Mouse (Mus musculus): Measurements from ENCODE around the gene Gm49336. TPM values are rescaled to one million over a fixed set of nuclear protein-coding genes. Genes with fewer than 3 reads are reported as not detected.
A peak's percentile ranks its signal among the peaks of the same experiment; 100 is the strongest.

Gene Gm49336
- polyA plus RNA-seq, 1 experiment, result 91.3 TPM

- no peak for TF ChIP-seq CTCF (IDR thresholded peaks at IDR 0.05; ENCODE audit: low read depth, low read length)
- Histone ChIP-seq H3K9ac (ENCODE audit: low read depth, poor library complexity, severe bottlenecking) (peak overlapping the region; percentile 50), H3K9me3 (replicated peaks; ENCODE audit: control insufficient read depth, insufficient read depth, low read length, poor library complexity, severe bottlenecking) (no peaks in the 10 kb centered on the region), H3K36me3 (ENCODE audit: control insufficient read depth, insufficient read depth, low read length, poor library complexity, severe bottlenecking) (no peaks in the 10 kb centered on the region), H3K27me3 (ENCODE audit: control insufficient read depth, insufficient read depth, low read length, poor library complexity, severe bottlenecking) (peaks cover 2% of the 10 kb centered on the region; the same call in 1 of the 2 replicates), H3K27ac (ENCODE audit: insufficient read depth, low read length) (no peak overlapping the region), H3K4me1 (ENCODE audit: control insufficient read depth, insufficient read depth, low read length) (no peaks in the 10 kb centered on the region), H3K4me3 (ENCODE audit: low read depth, low read length) (peak overlapping the region; percentile 62)
Observed at GRCm38 (mm10) chr14:60177614-60178570, 73.4 kb downstream of the Gm49336 start.

DNA sequence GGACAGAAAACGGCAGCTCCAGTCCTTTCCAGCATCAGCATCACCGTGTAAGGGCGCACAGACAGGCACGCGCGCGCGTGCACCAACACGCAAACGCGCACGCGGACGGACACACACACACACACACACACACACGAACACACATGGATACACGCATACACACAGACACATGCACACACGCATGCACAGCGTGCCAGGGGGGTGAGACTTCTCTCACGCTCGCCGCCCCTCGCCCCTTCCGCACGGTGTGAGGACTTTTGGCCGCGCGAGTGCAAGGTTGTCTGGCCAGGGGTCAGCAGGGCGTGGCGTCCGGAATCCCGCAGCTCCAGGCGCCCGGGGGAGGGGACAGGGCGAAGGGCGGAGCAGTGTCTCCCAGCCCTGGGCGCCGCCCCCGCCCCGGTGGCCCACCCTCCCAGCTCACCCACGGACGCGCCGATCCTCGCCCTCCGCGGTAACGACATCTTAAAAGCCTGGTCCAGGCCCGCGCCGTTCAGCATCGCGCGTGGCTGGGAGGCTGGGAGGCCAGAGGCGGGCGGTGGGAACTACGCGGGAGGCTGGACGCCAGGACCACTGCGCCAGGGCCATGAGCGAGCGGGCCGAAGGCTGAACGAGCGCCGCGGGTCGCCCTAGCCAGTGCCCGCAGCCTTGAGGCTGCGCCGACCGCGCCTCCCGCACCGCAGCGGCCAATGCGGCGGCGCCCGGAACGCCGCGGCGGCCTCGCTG is 74.3 kb downstream of the Gm49336 start:
- H3K27ac ChIP-seq (ENCODE audit: insufficient read depth, low read length), result no peak overlapping the region

GRCm38 (mm10) chr14:60176469-60176890 is 74.8 kb downstream of the Gm49336 start:
- peaks cover 2% of the 10 kb centered on the region; the same call in 1 of the 2 replicates for H3K27me3 ChIP-seq (ENCODE audit: control insufficient read depth, insufficient read depth, low read length, poor library complexity, severe bottlenecking)
- no peak overlapping the region for H3K9ac ChIP-seq (ENCODE audit: low read depth, poor library complexity, severe bottlenecking)
- H3K36me3 ChIP-seq (ENCODE audit: control insufficient read depth, insufficient read depth, low read length, poor library complexity, severe bottlenecking), result no peaks in the 10 kb centered on the region
- peak overlapping the region; percentile 62 for H3K4me3 ChIP-seq (ENCODE audit: low read depth, low read length)
- H3K4me1 ChIP-seq (ENCODE audit: control insufficient read depth, insufficient read depth, low read length), result no peaks in the 10 kb centered on the region
- H3K9me3 ChIP-seq (replicated peaks; ENCODE audit: control insufficient read depth, insufficient read depth, low read length, poor library complexity, severe bottlenecking), result no peaks in the 10 kb centered on the region
- H3K27ac ChIP-seq (ENCODE audit: insufficient read depth, low read length), result no peak overlapping the region
- TF ChIP-seq EP300 (IDR thresholded peaks at IDR 0.05; ENCODE audit: insufficient read depth, low read depth, low read length) (no peak), POLR2A (IDR thresholded peaks at IDR 0.05; ENCODE audit: insufficient read depth, low read length) (no peak), CTCF (IDR thresholded peaks at IDR 0.05; ENCODE audit: low read depth, low read length) (no peak)

More for the DNA sequence above, 74.3 kb downstream of the Gm49336 start:
- H3K9ac ChIP-seq (ENCODE audit: low read depth, poor library complexity, severe bottlenecking), result peak overlapping the region; percentile 50
- H3K36me3 ChIP-seq (ENCODE audit: control insufficient read depth, insufficient read depth, low read length, poor library complexity, severe bottlenecking), result no peaks in the 10 kb centered on the region
- no peaks in the 10 kb centered on the region for H3K4me1 ChIP-seq (ENCODE audit: control insufficient read depth, insufficient read depth, low read length)
- H3K27me3 ChIP-seq (ENCODE audit: control insufficient read depth, insufficient read depth, low read length, poor library complexity, severe bottlenecking), result peaks cover 2% of the 10 kb centered on the region; the same call in 1 of the 2 replicates
- H3K9me3 ChIP-seq (replicated peaks; ENCODE audit: control insufficient read depth, insufficient read depth, low read length, poor library complexity, severe bottlenecking), result no peaks in the 10 kb centered on the region
- H3K4me3 ChIP-seq (ENCODE audit: low read depth, low read length), result peak overlapping the region; percentile 62
- TF ChIP-seq POLR2A (IDR thresholded peaks at IDR 0.05; ENCODE audit: insufficient read depth, low read length), result no peak
- TF ChIP-seq EP300 (IDR thresholded peaks at IDR 0.05; ENCODE audit: insufficient read depth, low read depth, low read length), result no peak; the same call in 1 of the 2 replicates
- TF ChIP-seq CTCF (IDR thresholded peaks at IDR 0.05; ENCODE audit: low read depth, low read length), result no peak

- TF ChIP-seq POLR2A (IDR thresholded peaks at IDR 0.05; ENCODE audit: insufficient read depth, low read length), result no peak
- no peaks in the 10 kb centered on the region for H3K9me3 ChIP-seq (replicated peaks; ENCODE audit: control insufficient read depth, insufficient read depth, low read length, poor library complexity, severe bottlenecking)
Observed at GRCm38 (mm10) chr14:60172286-60173055, 78.8 kb downstream of the Gm49336 start.

GRCm38 (mm10) chr14:60170845-60171610 is 80.3 kb downstream of the Gm49336 start:
- Histone ChIP-seq H3K36me3 (ENCODE audit: control insufficient read depth, insufficient read depth, low read length, poor library complexity, severe bottlenecking) (no peaks in the 10 kb centered on the region), H3K4me1 (ENCODE audit: control insufficient read depth, insufficient read depth, low read length) (no peaks in the 10 kb centered on the region), H3K9me3 (replicated peaks; ENCODE audit: control insufficient read depth, insufficient read depth, low read length, poor library complexity, severe bottlenecking) (no peaks in the 10 kb centered on the region), H3K4me3 (ENCODE audit: low read depth, low read length) (no peak overlapping the region), H3K27me3 (ENCODE audit: control insufficient read depth, insufficient read depth, low read length, poor library complexity, severe bottlenecking) (peaks cover 2% of the 10 kb centered on the region; the same call in 1 of the 2 replicates), H3K27ac (ENCODE audit: insufficient read depth, low read length) (no peak overlapping the region), H3K9ac (ENCODE audit: low read depth, poor library complexity, severe bottlenecking) (no peak overlapping the region)
- TF ChIP-seq CTCF (IDR thresholded peaks at IDR 0.05; ENCODE audit: low read depth, low read length), result no peak
- no peak for TF ChIP-seq EP300 (IDR thresholded peaks at IDR 0.05; ENCODE audit: insufficient read depth, low read depth, low read length)
- TF ChIP-seq POLR2A (IDR thresholded peaks at IDR 0.05; ENCODE audit: insufficient read depth, low read length), result no peak

More at GRCm38 (mm10) chr14:60172286-60173055, 78.8 kb downstream of the Gm49336 start:
- no peak overlapping the region for H3K9ac ChIP-seq (ENCODE audit: low read depth, poor library complexity, severe bottlenecking)
- peaks cover 2% of the 10 kb centered on the region; the same call in 1 of the 2 replicates for H3K27me3 ChIP-seq (ENCODE audit: control insufficient read depth, insufficient read depth, low read length, poor library complexity, severe bottlenecking)
- H3K36me3 ChIP-seq (ENCODE audit: control insufficient read depth, insufficient read depth, low read length, poor library complexity, severe bottlenecking), result no peaks in the 10 kb centered on the region
- H3K4me3 ChIP-seq (ENCODE audit: low read depth, low read length), result no peak overlapping the region
- no peaks in the 10 kb centered on the region for H3K4me1 ChIP-seq (ENCODE audit: control insufficient read depth, insufficient read depth, low read length)
- H3K27ac ChIP-seq (ENCODE audit: insufficient read depth, low read length), result no peak overlapping the region

Measured in ES-Bruce4 (cell line).